Mouse (Mus musculus) right cerebral cortex, adult 2 months (tissue): ENCODE data around the gene Ints2.

Experiments used
- DNase-seq, 2 experiments: peaks; one replicate each; pipeline ENCODE4 v3.0.0; 2021 to 2022; ENCODE audit warnings: low spot score in 2 of 2

Ints2 gene

DNA sequence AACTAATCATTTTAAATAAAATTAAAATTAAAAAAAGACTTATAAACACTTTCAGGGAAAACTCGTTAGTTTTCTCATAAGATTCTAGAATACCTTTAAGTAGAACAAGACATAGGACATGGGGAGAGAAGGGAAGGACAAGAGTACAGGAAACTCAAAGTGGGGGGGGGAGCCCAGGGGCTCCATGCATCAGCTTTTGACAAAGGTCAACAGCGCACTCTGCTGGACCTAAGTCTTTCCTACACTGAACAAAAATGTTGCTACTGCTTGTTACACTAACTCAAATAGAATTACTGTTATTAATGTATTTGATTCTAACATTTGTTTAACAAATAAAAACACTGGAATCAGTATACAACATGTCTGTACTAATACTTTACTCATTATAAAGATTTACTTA is 83.2 kb downstream of the Ints2 start:
- DNase-seq = peak; percentile 64 to 69

- DNase-seq = no peak
These were observed 86.6 kb downstream of the Ints2 start for GRCm38 (mm10) chr11:86170743-86171142.
